Comparison of ENCODE assay signal across 23 mouse cellular contexts in genomic region chr12:116788346-116788745, GRCm38 (mm10).
"Had no signal": no experiment of that assay in that cellular context is flagged by ENCODE, and none has a peak within 500 bp of the region (broad histone marks: within the 10 kb centered on the region; RNA-seq: fewer than 3 reads in every experiment).

No protein-coding gene starts in this region.

- H3K27ac ChIP-seq: kidney, embryonic 15.5 days; limb, embryonic 10.5 days; limb, embryonic 13.5 days; liver, embryonic 12.5 days; liver, embryonic 15.5 days; midbrain, embryonic 10.5 days; neural tube, embryonic 13.5 days; stomach, postnatal 0 days had no signal

- H3K9me3 ChIP-seq: kidney, embryonic 15.5 days; limb, embryonic 10.5 days; limb, embryonic 13.5 days; liver, embryonic 12.5 days; liver, embryonic 15.5 days; midbrain, embryonic 10.5 days; neural tube, embryonic 13.5 days had no signal

- H3K4me3 ChIP-seq: kidney, embryonic 15.5 days; limb, embryonic 10.5 days; limb, embryonic 13.5 days; liver, embryonic 12.5 days; liver, embryonic 15.5 days; megakaryocyte, embryonic 14.5 days; midbrain, embryonic 10.5 days; myocyte; neural tube, embryonic 13.5 days had no signal

- ATAC-seq: intestine, postnatal 0 days; liver, embryonic 12.5 days had no signal

- H3K4me1 ChIP-seq: kidney, embryonic 15.5 days; limb, embryonic 10.5 days; limb, embryonic 13.5 days; liver, embryonic 12.5 days; liver, embryonic 15.5 days; megakaryocyte, embryonic 14.5 days; midbrain, embryonic 10.5 days; neural tube, embryonic 13.5 days had no signal

- DNase-seq: kidney, adult 8-10 months; kidney, postnatal 10 days; kidney, postnatal 36 days; liver; lung, embryonic 14.5 days; midbrain, embryonic 14.5 days; retina, postnatal 1 day; right cerebral cortex, postnatal 14 days; right cerebral cortex, postnatal 4 days; thymus, adult 2 months; thymus, postnatal 14 days; thymus, postnatal 4 days had no signal

- H3K9ac ChIP-seq: kidney, embryonic 15.5 days; limb, embryonic 13.5 days; liver, embryonic 12.5 days; liver, embryonic 15.5 days; lung, embryonic 14.5 days; neural tube, embryonic 13.5 days had no signal

- H3K27me3 ChIP-seq: kidney, embryonic 15.5 days; limb, embryonic 13.5 days; liver, embryonic 12.5 days; liver, embryonic 15.5 days; megakaryocyte, embryonic 14.5 days; neural tube, embryonic 13.5 days had no signal

- H3K4me2 ChIP-seq: kidney, embryonic 15.5 days; limb, embryonic 13.5 days; liver, embryonic 12.5 days; liver, embryonic 15.5 days; lung, embryonic 14.5 days; neural tube, embryonic 13.5 days had no signal

- H3K36me3 ChIP-seq: kidney, embryonic 15.5 days; limb, embryonic 10.5 days; limb, embryonic 13.5 days; liver, embryonic 12.5 days; liver, embryonic 15.5 days; midbrain, embryonic 10.5 days; neural tube, embryonic 13.5 days had no signal
